Mouse (Mus musculus): ENCODE data around the gene Fndc3b.

DNA sequence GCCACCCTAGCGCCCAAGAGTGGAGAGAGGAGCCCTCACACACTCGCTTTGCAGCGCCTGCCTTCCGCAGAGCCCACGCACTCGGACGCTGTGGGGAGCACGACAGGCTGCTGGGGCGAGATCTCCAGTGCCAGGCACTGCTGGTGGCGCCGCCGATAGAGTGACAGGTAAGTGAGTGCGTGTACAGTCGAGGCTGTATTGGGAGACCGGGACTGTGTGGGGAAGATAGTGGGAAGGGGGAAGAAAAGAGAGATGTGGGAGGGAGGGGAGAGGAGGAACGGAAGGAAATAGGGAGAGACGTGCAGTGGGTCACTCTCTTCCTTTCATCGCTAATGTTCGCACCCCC lies 339.9 kb downstream of the Fndc3b start, which contains the start of gene Ghsr:
- TF ChIP-seq CTCF (IDR thresholded peaks at IDR 0.05; ENCODE audit: borderline replicate concordance, insufficient read depth, low read length) (no peak), POLR2A (IDR thresholded peaks at IDR 0.05; ENCODE audit: low read depth, low read length) (no peak)

All from embryonic fibroblast, embryonic 13.5 days (primary cell).